Mouse (Mus musculus) duodenum, adult 2 months (tissue): ENCODE results near the gene Olfr498. TPM values are rescaled to one million over a fixed set of nuclear protein-coding genes. Genes with fewer than 3 reads are reported as not detected.

Source experiments
- polyA plus RNA-seq: library from polyadenylated mRNA; depleted of rRNA; stranded (reverse); fragments of >200 nt; gene quantifications from 2 replicates; pipeline ENCODE4 v1.2.3, GENCODE M21; 2012; ENCODE audit warnings: low replicate concordance; rRNA removed

Olfr498 gene
- not detected in 2 replicates for polyA plus RNA-seq

GRCm38 (mm10) chr7:108465026-108465425 is at the start of gene Olfr498:
Olfr498 (plus strand) TSS chr7:108465326.

GRCm38 (mm10) chr7:108420121-108420520 is 45.0 kb upstream of the Olfr498 start, which contains the start of gene Olfr497:
Olfr497 (plus strand) TSS chr7:108420421.

Other genes with a start within 250 kb of the Olfr498 start
- gene Olfr488, start 207.0 kb upstream of the Olfr498 start, polyA plus RNA-seq: not detected in 2 replicates
- not detected in 2 replicates for gene Olfr490, start 176.4 kb upstream of the Olfr498 start, polyA plus RNA-seq
- not detected in 2 replicates for gene Olfr491, start 151.9 kb upstream of the Olfr498 start, polyA plus RNA-seq
- not detected in 2 replicates for gene Olfr492, start 141.7 kb upstream of the Olfr498 start, polyA plus RNA-seq
- gene Olfr493, start 118.3 kb upstream of the Olfr498 start, polyA plus RNA-seq: not detected in 2 replicates
- gene Olfr494, start 100.0 kb upstream of the Olfr498 start, polyA plus RNA-seq: not detected in 2 replicates
- not detected in 2 replicates for gene Olfr495, start 72.2 kb upstream of the Olfr498 start, polyA plus RNA-seq
- not detected in 2 replicates for gene Olfr497, start 44.9 kb upstream of the Olfr498 start, polyA plus RNA-seq
- gene Olfr502, start 59.7 kb downstream of the Olfr498 start, polyA plus RNA-seq: not detected in 2 replicates
- gene Olfr503, start 79.2 kb downstream of the Olfr498 start, polyA plus RNA-seq: not detected in 2 replicates
- not detected in 2 replicates for gene Olfr504, start 100.5 kb downstream of the Olfr498 start, polyA plus RNA-seq
- not detected in 2 replicates for gene Olfr506, start 145.5 kb downstream of the Olfr498 start, polyA plus RNA-seq
- not detected in 2 replicates for gene Olfr507, start 156.5 kb downstream of the Olfr498 start, polyA plus RNA-seq
- not detected in 2 replicates for gene Olfr508, start 164.7 kb downstream of the Olfr498 start, polyA plus RNA-seq
- 0.02 TPM in 1 of 2 replicates, not detected in the other for gene Olfr509, start 186.6 kb downstream of the Olfr498 start, polyA plus RNA-seq
- not detected in 2 replicates for gene Olfr510, start 201.1 kb downstream of the Olfr498 start, polyA plus RNA-seq
- gene Olfr512, start 248.0 kb downstream of the Olfr498 start, polyA plus RNA-seq: not detected in 2 replicates